Mouse (Mus musculus): ENCODE results near the gene Aif1.

Gene Aif1

GRCm38 (mm10) chr17:35168541-35169207 is 7.2 kb downstream of the Aif1 start:
- DNase-seq (ENCODE audit: extremely low spot score, low read depth, low spot score) = no peak

DNA sequence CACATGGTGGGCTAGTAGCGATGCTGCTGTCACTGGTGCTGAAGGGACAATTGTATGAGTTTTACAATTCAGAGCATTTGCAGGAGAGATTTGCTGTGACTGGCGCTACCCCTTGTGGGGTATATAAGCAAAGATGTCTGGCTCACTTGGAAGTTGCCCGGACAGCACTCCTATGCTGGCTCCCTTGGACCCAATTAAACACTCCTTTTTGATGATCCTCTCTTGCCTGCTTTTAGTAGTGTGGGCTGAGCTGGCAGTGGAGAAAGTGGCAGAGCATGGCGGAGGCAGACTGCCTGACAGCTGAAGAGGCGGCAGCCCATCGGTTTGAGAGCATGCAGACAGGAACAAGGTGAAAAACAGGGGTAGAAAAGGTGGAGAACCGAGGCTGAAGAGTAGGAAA is 8.1 kb downstream of the Aif1 start:
- DNase-seq (ENCODE audit: extremely low spot score, low read depth, low spot score) = no peak

DNA sequence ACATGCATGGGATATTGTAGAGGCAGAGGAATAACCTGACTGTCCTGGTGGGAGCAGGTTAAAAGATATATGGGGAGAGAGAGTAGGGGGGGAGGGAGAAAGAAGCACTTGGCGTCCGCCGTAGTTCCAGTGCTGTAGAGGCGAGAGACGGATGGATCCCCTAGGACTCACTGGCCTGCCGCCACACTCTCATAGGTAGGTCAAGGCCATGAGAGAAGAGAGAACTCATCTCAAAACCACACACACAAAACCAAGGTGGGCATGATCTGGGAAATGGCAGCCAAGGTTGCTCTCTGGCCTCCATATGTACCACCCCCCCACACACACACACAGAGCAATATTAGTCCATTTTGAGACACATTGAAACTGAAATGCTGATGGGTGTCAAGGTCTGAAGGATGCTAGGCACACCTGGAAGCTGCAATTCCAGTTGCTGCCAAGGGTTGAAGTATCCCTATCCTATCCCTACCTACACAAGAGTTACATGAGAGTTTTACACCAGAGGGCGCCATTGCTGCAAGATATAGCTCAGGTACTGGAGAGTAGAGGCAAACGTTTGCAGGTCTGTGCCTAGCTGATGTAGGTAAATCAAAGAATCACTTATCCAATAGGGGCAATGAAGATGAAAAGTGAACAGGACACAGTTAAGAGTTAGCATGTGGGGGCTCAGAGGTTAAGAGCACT is 9.4 kb downstream of the Aif1 start:
- no peak for DNase-seq (ENCODE audit: extremely low spot score, low read depth, low spot score)

- no peak for DNase-seq (ENCODE audit: extremely low spot score, low read depth, low spot score)
These were observed 10.3 kb downstream of the Aif1 start for GRCm38 (mm10) chr17:35165451-35166155.

DNA sequence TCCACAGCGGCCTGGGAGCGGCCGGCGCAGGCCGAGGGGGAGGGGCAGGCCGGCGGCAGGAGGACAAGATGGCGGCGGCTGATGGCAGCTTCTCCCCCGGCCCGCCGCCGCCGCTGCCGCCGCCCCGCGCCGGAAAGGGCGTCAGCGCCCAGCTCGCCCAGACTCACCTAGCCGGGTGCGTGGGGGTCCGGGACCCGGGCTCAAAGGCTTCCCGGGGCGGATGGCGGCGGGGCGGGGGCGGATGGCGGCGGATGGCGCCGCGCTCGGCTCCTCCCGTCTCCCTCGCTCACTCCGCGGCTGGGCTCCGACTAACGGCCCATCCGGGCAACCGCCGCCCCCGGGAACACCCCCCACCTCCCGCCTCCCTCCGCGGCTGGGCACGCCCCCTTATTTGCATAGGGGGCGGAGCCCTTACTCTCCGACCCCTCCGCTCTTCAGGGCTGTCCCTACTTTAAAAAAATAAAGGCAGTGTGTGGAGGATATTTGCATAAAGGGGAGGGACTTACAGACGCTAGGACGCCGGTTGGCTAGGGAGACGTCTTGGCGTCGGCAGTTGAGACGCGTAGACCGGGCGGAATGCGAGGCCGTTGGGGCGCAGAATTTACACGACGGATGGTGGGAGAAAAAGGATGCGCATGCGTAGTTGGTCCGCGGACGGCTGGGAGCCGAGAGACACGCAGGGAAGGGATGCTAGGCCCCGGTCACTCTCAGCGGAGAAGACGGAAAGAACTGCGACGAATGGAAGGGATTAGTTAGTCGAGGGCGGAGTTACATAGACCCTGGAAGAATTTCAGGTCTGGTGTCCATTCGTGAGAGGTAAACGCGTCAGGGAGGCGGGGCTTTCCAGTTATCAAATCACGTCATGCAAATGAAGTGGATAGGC is 11.1 kb downstream of the Aif1 start, which contains the start of gene Prrc2a:
Gene Prrc2a, minus strand, starts transcription at position 330 of the 883 bp plus-strand sequence.
- DNase-seq (ENCODE audit: extremely low spot score, low read depth, low spot score) = peak; percentile 93

DNA sequence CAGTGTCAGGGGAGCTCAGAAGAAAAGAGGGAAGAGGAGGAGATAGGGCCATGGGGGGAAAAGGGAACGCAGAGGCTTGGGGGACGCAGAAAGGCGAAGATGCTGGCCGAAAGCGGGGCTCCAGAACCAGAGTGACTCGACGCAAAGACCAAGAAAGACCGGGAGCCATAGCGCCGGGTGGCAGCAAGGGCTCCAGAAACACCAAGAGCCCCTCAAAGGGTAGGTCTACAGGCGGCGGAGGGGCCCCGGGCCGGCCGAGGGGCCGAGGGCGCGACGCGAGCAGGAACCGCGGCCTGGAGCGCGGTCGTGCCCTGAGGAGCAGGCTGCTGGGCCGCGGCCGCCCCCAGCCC is 11.7 kb downstream of the Aif1 start:
- no peak for DNase-seq (ENCODE audit: extremely low spot score, low read depth, low spot score)

DNA sequence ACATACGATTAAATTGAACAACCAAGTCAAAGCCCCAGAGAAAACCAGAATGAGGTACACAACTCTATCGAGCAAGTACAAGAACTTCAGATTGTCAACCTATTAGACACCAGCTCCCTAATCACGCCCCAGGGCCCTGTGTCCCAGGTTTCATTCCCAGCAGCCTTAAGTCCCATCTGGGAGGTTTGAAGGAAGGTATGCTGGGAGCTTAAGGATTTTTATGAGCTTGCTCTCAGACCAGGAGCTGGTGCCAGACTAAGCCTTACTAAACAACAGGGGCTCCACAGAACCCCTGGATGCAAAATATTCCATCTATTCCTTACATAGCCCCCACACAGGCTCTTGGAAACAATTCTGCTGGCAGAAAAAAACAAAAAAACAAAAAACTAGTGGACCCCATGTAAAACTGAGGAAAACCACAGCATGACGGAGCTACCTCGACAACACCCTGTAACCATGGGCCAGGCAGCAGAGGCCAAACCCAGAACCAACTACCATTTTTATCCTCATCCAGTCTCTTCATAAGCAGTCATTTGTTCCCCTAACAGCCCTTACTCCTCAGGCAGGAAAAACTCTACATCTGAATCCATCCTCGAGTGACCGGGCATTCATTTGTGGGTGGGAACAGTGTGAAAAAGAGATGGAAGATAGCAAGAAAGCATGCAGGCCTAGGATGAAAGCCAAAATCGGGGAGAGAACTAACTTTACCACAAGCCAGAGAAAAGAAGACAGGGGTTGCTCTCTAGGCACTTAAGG is 12.4 kb downstream of the Aif1 start:
- DNase-seq (ENCODE audit: extremely low spot score, low read depth, low spot score) = no peak

- no peak for DNase-seq (ENCODE audit: extremely low spot score, low read depth, low spot score)
These were observed 13.1 kb downstream of the Aif1 start for GRCm38 (mm10) chr17:35162730-35163129.

DNA sequence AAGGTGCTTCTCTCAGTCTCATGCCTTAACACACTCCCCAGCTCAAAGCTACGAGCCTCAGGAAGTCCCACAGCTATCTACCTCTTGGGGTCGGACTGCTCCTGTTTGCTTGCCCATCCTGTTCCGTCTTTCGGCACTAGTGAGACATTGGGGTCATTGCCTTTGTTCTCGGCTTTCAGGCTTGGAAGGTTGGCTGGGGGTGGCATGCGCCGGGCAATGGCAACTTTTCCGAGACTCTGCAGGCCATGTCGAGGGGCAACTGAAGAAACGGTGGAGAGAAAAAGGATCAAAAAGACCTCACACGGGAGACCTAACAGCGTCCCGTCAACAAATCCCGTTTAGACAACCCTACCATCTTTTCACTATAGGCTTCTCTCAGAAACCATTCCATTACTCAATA is 13.7 kb downstream of the Aif1 start:
- no peak for DNase-seq (ENCODE audit: extremely low spot score, low read depth, low spot score)

DNA sequence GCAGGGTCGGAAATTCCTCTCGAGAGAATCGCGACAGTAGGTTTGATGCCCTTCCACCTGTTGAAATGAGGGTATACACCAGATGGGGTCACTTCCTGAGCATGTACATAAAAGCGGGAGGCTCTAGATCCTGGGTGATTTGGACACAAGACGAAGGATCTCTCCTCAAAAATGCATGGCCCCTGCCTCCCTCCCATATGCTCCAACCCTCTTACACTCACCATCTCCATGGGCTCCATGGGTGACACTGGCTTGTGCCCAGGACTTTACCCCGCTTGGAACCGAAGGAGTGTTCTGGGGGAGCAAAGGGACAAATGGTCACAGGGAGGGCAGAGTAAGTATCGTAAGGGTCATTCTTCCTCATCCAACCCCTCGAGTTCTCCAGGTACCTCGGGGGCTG is 14.4 kb downstream of the Aif1 start:
- DNase-seq (ENCODE audit: extremely low spot score, low read depth, low spot score) = no peak

DNA sequence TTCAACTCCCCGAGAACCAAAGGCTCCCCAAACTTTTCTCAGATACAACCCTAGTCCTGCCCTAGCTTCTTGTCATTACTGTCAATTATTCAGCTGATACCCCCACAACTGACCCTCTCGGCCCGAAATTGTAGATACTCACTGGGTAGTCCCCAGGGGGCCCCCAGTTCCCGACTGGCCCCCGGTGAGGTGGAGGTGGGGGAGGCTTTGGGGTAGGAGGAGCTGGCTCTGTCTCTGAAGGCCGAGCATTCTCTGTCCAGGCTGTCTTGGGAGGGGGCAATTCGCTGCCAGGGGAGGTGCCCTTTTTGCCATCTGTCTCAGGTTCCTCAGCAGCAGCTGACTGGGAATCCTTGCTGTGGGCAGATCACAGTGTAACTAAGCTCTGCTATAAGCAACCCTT is 16.2 kb downstream of the Aif1 start:
- no peak for DNase-seq (ENCODE audit: extremely low spot score, low read depth, low spot score)

- no peak for DNase-seq (ENCODE audit: extremely low spot score, low read depth, low spot score)
These were observed 16.8 kb downstream of the Aif1 start for GRCm38 (mm10) chr17:35158850-35159593.

DNA sequence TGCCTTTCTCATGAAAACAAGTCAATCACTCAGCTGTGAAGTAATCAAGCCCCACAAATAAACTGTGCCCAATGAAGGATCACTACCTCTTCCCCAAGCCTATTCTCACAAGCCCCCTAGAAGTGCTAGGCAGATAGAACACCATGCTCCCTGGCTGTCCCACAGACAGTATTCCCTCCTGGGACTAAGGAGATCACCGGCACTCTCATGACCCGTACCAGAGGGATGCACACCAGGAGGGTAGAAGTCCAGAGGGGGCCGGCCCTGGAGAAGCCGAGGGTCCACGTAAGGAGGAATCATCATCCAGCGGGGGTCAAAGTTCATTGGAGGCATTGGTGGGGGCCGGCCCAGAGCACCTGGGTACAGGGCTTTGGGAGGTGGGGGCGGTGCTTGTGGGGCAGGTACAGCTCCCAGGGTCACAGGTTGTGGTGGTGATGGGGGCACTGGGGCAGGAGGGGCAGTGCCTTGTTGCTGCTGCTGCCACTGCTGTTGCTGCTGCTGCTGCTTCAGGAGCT is 18.1 kb downstream of the Aif1 start:
- no peak for DNase-seq (ENCODE audit: extremely low spot score, low read depth, low spot score)

- no peak for DNase-seq (ENCODE audit: extremely low spot score, low read depth, low spot score)
These were observed 18.6 kb downstream of the Aif1 start for GRCm38 (mm10) chr17:35157254-35157653.

DNA sequence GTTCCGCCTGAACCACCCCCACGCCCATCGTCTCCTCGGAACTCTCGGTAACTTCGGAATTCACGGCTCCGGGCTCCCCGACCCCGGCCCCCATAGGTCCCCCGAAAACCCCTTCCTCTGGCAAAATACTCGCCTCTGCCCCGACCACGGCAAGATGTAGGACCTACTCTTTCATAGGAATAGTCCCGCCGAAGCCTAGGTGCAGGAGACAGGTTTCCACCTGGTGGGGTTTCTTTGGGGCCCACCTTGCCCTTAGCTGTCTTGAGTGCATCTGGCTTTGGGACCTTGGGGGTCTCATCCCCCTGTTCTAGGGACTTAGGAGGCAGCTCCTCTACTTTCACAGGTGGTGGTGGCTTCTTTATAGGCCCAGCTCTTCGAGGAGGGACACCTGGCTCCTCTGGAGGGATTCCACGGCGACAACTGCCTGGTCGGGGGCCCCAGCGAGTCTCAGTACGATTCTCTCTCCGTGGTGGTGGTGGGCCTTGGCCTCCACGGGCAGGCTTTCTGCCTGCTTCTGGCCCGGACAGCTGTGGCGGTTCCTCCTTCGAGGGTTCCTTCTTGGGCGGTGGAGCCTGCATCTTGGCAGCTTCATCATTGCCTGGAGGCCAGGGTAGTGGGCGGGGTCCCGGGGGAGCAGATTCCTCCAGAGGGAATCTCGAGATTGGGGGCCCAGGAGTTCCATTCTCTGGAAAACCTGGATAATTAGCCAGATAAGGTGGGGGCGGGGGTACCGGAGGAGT is 19.2 kb downstream of the Aif1 start:
- DNase-seq (ENCODE audit: extremely low spot score, low read depth, low spot score) = no peak

DNA sequence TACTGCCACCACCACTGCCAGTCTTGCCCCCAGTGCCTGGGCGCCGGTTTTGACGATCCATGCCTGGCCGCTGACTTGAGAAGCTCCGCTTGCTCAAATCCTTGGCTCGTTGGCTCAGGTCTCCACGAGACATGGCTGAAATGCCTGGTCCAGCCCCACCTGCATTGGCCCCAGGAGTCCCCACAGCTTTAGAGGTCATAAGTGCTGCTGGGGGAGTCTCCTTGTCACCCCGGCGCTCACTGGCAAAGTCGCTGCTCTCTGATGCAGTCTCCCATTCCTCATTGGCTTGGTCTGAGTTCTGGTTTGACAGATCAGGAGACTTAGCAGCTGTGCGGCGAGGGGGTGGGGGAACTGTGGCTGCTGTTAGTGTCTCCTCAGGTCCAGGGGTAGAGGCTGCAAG is 20.4 kb downstream of the Aif1 start:
- no peak for DNase-seq (ENCODE audit: extremely low spot score, low read depth, low spot score)

- no peak for DNase-seq (ENCODE audit: extremely low spot score, low read depth, low spot score)
These were observed 21.3 kb downstream of the Aif1 start for GRCm38 (mm10) chr17:35154616-35155015.

GRCm38 (mm10) chr17:35153931-35154330 is 21.9 kb downstream of the Aif1 start:
- DNase-seq (ENCODE audit: extremely low spot score, low read depth, low spot score) = no peak

DNA sequence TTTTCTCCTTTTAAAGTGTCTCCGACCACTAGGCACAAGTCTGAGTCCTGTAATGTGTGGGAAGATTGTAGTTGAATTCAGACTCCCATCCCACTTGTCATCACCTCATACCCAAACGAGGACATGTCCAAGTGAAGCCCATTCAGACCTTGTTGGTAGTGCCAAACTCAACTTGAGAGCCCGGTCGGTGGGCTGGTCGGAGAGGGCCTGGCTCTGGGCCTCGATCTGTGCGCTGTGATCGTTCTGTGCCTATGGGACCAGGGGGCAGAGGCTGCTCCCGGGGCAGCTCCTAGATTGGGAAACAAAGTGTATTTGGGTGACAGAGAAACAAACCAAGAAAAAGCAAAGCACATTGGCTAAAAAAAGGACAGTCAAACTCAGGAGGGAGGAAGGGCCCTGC is 22.8 kb downstream of the Aif1 start:
- no peak for DNase-seq (ENCODE audit: extremely low spot score, low read depth, low spot score)
